Mouse (Mus musculus) lung, adult 2 months (tissue): Measurements from ENCODE around the gene Ankrd65.

Source experiments
- CTCF ChIP-seq: fragments of 200-500 bp; IDR thresholded peaks from 2 replicates; pipeline ENCODE4 v1.5.1; 2011; ENCODE audit warnings: mild to moderate bottlenecking, low read length, control low read depth; ENCODE audit not compliant: insufficient read depth
- POLR2A ChIP-seq: fragments of 200-500 bp; IDR thresholded peaks from 2 replicates; pipeline ENCODE4 v1.6.1; 2011; ENCODE audit warnings: low read depth, mild to moderate bottlenecking, control low read depth, low read length, borderline replicate concordance; ENCODE audit errors: extremely low read depth

DNA sequence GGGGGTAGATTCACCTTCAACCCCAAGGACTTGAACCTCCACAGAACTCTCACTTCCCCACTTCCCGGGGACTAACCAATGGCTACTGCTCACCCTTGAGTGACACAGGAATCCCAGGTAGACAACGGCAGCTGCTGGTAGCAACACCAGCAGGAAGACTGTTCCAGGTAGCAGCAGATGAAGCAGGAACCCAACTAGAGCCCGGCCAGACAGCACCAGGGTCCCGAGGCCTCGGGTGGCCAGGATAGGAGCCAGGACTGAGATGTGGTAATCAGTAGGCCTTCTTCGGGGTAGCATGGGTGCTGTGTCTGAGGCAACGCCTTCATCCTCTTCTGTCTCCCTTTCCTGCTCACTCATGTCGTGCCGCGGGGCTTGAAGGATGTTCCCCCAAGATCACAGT, 5.0 kb upstream of the Ankrd65 start:
- TF ChIP-seq POLR2A (no peak), CTCF (no peak)
